Mouse (Mus musculus): ENCODE measurements around the gene Clcf1. TPM values are rescaled to one million over a fixed set of nuclear protein-coding genes. Genes with fewer than 3 reads are reported as not detected.
"Not testable (repeated sequence)": the region's sequence is repeated elsewhere in the genome, so short reads cannot be mapped to it uniquely, and the experiment has no call there.

Gene Clcf1
- polyA plus RNA-seq, 1 experiment from 2014 or later = 4.7 TPM

DNA sequence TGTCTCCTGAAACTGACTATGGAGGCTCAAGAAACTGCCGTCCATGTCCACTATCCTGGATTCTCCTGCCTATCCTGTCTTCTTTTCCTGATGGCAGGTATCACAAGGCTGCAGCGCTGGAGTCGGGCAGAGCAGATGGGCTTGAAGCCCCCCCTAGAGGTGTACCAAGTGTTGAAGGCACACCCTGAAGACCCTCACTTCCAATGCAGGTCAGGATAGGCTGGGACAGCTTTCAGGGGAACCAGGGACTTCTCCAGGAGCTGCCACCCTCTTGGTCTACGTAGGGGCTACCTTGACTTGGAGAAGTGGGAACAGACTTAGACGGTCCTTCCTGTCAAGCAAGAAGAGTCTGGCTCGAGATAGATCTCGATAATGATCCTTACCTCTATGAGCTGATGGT lies 18.6 kb downstream of the Clcf1 start:
- Histone ChIP-seq H3K9ac (no peak overlapping the region), H3K4me2 (peak overlapping the region; percentile 71), H3K36me3 (no peaks in the 10 kb centered on the region), H3K4me3 (peak overlapping the region; percentile 52), H3K4me1 (peaks cover 19% of the 10 kb centered on the region), H3K9me3 (no peaks in the 10 kb centered on the region), H3K27me3 (peaks cover 14% of the 10 kb centered on the region; the same call in 1 of the 2 replicates), H3K27ac (peak overlapping the region; percentile 87)
- WGBS = 78% methylated on average over 7 of the region's 7 CpGs
- ATAC-seq (ENCODE audit: borderline replicate concordance, extremely low read depth, low FRiP score, low TSS enrichment) = no peak

DNA sequence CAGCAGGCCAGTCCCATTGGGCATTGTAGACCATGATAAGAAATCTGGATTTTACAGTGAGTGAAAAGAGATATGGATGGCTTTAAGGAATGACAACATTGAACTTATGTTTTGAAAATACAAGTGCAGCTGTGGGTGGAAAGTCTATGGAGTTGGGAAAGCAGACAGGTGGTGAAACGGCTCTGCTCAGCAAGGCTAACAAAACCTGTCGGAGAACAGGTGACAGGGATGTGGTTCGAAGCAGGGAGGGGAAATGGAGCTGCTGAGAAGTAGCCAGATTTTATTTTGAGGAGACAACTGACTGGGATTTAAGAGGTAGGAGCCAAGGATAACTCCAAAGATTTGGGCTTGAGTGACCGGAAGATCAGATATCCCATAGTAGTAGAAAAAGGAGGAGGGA lies 20.5 kb downstream of the Clcf1 start:
- H3K4me1 ChIP-seq = peaks cover 13% of the 10 kb centered on the region
- H3K9me3 ChIP-seq = no peaks in the 10 kb centered on the region
- H3K4me2 ChIP-seq = no peak overlapping the region
- peaks cover 3% of the 10 kb centered on the region; the same call in 1 of the 2 replicates for H3K27me3 ChIP-seq
- ATAC-seq (ENCODE audit: borderline replicate concordance, extremely low read depth, low FRiP score, low TSS enrichment) = no peak
- no peak overlapping the region for H3K27ac ChIP-seq
- H3K9ac ChIP-seq = no peak overlapping the region
- no peaks in the 10 kb centered on the region for H3K36me3 ChIP-seq
- WGBS = 66% methylated on average over 4 of the region's 4 CpGs
- no peak overlapping the region for H3K4me3 ChIP-seq

DNA sequence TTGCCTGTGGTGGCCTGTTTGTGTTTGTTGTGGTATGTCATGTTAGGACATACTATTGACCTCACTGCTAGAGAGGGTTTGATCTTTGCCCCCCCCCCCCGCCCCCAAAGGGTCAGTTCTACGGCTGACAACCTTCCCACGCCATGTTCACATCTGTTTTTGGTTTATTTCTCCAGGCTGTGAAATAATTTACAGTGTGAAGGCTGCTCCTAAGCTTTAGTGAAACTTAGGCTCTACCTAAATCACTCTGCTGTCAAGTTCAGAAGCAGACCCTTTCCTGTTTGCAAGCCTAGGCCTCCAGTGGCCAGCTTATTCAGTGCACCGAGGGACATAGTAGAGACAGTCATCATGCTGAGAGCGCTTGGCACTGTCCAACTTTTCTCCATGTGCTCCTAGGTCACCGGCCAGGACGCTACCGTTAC lies 26.2 kb downstream of the Clcf1 start:
- 54% methylated on average over 8 of the region's 8 CpGs for WGBS
- H3K36me3 ChIP-seq = no peaks in the 10 kb centered on the region
- no peaks in the 10 kb centered on the region for H3K4me1 ChIP-seq
- H3K9me3 ChIP-seq = no peaks in the 10 kb centered on the region
- no peak overlapping the region for H3K4me3 ChIP-seq
- no peaks in the 10 kb centered on the region for H3K27me3 ChIP-seq
- H3K27ac ChIP-seq = no peak overlapping the region
- ATAC-seq (ENCODE audit: borderline replicate concordance, extremely low read depth, low FRiP score, low TSS enrichment) = no peak
- H3K4me2 ChIP-seq = no peak overlapping the region
- no peak overlapping the region for H3K9ac ChIP-seq

DNA sequence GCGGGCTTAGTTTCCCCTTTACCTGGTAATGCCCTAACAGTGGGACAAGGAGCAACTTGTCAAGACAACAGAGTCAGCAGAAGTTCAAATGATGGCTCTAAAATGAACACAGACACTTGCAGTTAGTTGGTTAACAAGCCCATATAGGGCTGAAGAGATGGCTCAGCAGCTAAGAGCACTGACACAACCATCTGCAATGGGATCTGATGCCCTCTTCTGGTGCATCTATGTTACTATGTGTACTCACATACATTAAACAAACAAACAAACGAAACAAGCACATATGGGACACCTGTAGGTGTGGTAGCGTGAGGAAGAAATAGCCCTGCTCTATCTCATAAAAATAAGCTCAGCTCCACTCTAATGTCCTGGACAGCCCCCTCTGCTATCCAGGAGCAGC lies 28.4 kb downstream of the Clcf1 start:
- Histone ChIP-seq H3K9me3 (no peaks in the 10 kb centered on the region), H3K27me3 (no peaks in the 10 kb centered on the region)

DNA sequence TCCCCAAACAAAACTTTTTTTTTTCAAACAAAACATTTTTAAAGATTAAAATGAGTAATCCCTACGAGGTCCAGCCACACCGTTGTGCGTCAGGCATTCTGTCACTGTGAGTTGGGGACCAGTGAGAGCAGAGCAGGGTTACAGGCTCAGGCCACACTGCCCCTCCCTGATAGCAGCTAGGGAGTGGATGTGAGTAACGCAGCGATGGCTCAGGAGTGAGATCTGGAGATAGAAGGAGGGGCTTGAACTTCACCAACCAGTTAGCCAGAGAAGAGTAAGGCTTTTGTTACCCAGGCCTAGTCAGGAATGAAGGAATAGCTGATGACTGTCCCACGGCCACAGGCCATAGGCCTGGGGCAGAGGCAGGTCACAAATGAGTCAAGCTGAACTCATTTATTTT lies 30.7 kb downstream of the Clcf1 start:
- ATAC-seq (ENCODE audit: borderline replicate concordance, extremely low read depth, low FRiP score, low TSS enrichment) = no peak
- no peaks in the 10 kb centered on the region for H3K27me3 ChIP-seq
- H3K27ac ChIP-seq = no peak overlapping the region
- H3K9ac ChIP-seq = no peak overlapping the region
- no peaks in the 10 kb centered on the region for H3K4me1 ChIP-seq
- H3K4me3 ChIP-seq = no peak overlapping the region
- no peaks in the 10 kb centered on the region for H3K9me3 ChIP-seq
- H3K4me2 ChIP-seq = no peak overlapping the region
- 78% methylated on average over 6 of the region's 6 CpGs for WGBS
- no peaks in the 10 kb centered on the region for H3K36me3 ChIP-seq

More for the DNA sequence above, 28.4 kb downstream of the Clcf1 start:
- Histone ChIP-seq H3K27ac (no peak overlapping the region), H3K36me3 (no peaks in the 10 kb centered on the region), H3K4me1 (no peaks in the 10 kb centered on the region), H3K4me2 (no peak overlapping the region), H3K9ac (no peak overlapping the region), H3K4me3 (no peak overlapping the region)
- no peak for ATAC-seq (ENCODE audit: borderline replicate concordance, extremely low read depth, low FRiP score, low TSS enrichment)
- 58% methylated on average over 3 of the region's 3 CpGs for WGBS

DNA sequence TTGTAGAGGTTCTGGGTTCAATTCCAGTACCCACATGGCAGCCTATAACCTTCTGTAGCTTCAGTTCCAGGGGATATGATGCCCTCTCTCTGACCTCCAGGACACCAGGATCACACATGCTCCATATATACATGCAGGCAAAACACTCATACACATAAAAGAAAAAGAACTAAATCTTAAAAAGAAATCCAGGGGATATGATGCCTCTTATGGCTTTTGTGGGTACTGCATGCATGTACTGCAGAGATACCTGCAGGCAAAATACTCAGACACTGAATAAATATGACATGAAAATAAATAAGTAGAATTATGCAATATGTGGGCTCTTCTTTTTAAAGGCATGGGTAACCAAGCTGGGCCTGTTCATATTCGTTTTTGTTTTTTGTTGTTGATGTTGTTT lies 33.0 kb downstream of the Clcf1 start:
- Histone ChIP-seq H3K27ac (no peak overlapping the region), H3K9ac (no peak overlapping the region), H3K27me3 (no peaks in the 10 kb centered on the region), H3K4me2 (no peak overlapping the region), H3K4me1 (no peaks in the 10 kb centered on the region), H3K9me3 (no peaks in the 10 kb centered on the region), H3K36me3 (no peaks in the 10 kb centered on the region), H3K4me3 (no peak overlapping the region)
- no peak for ATAC-seq (ENCODE audit: borderline replicate concordance, extremely low read depth, low FRiP score, low TSS enrichment)
- 67% methylated on average over 1 of the region's 1 CpGs for WGBS

DNA sequence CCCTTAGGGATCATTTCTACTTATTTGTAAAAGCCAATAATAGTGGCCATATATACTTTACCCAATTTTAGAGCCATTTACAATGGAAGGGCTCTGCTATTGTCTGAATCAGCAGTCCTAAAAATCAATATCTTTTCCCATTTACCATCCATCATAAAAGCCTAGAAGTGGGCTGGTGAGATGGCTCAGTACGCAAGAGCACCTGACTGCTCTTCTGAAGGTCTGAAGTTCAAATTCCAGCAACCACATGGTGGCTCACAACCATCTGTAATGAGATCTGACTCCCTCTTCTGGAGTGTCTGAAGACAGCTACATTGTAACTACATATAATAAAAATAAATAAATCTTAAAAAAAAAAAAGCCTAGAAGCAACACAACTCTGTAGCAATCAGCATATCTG lies 34.6 kb downstream of the Clcf1 start:
- not testable (repeated sequence) for H3K27ac ChIP-seq; ATAC-seq (ENCODE audit: borderline replicate concordance, extremely low read depth, low FRiP score, low TSS enrichment); H3K4me2 ChIP-seq; H3K27me3 ChIP-seq; H3K9me3 ChIP-seq; H3K9ac ChIP-seq; H3K4me3 ChIP-seq; H3K4me1 ChIP-seq; H3K36me3 ChIP-seq
- WGBS = 58% methylated on average over 1 of the region's 1 CpGs

DNA sequence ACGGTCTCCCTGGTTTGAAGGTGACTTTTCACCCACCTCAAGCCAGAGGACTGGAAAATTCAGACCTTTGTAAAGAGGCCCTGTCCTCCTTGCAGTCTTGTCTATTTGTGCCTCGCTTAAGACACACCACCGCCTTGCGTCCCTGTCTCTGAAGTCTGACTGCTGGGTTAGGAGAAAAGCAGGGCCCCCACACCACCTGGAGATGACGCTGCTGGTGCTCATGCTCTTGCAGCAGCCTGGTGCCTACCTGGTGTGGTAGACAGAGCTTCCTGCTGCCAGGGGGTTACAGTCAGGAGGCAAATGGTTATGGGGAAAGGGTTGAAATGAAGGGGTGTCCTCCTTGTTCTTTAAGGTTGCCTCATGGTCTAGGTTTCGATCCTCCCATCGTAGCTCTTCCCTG lies 40.2 kb downstream of the Clcf1 start:
- no peaks in the 10 kb centered on the region for H3K36me3 ChIP-seq
- H3K27ac ChIP-seq = no peak overlapping the region
- ATAC-seq (ENCODE audit: borderline replicate concordance, extremely low read depth, low FRiP score, low TSS enrichment) = no peak
- no peaks in the 10 kb centered on the region for H3K27me3 ChIP-seq
- H3K4me1 ChIP-seq = peaks cover 6% of the 10 kb centered on the region
- WGBS = 84% methylated on average over 7 of the region's 7 CpGs
- H3K9me3 ChIP-seq = no peaks in the 10 kb centered on the region
- H3K4me2 ChIP-seq = no peak overlapping the region
- no peak overlapping the region for H3K9ac ChIP-seq
- H3K4me3 ChIP-seq = no peak overlapping the region

DNA sequence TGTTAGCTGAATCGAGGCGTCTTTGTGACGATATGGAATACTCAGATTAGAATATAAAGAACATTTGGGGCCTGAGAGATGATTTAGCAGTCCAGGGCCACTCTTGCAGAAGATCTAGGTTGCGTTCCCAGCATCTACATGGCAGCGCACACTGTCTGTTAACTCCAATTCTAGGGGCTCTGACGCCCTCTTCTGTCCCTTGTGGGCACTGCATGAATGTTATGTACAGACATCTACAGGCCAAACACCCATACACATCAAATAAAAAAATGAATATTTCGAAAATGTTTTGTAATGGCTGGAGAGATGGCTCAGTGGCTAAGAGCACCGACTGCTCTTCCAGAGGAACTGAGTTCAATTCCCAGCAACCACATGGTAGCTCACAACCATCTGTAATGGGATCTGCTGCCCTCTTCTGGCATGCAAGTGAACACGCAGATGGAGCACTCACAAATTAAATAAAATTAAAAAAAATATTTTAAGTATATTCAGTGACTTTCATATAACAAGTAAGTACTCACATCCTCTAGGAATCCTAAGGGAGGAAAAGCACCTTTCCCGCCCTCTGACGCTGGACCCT lies 41.6 kb downstream of the Clcf1 start:
- Histone ChIP-seq H3K4me1 (peaks cover 6% of the 10 kb centered on the region), H3K27ac (no peak overlapping the region), H3K4me3 (no peak overlapping the region), H3K9ac (no peak overlapping the region), H3K4me2 (no peak overlapping the region), H3K27me3 (no peaks in the 10 kb centered on the region), H3K9me3 (no peaks in the 10 kb centered on the region), H3K36me3 (no peaks in the 10 kb centered on the region)
- no peak for ATAC-seq (ENCODE audit: borderline replicate concordance, extremely low read depth, low FRiP score, low TSS enrichment)
- 70% methylated on average over 11 of the region's 11 CpGs for WGBS

DNA sequence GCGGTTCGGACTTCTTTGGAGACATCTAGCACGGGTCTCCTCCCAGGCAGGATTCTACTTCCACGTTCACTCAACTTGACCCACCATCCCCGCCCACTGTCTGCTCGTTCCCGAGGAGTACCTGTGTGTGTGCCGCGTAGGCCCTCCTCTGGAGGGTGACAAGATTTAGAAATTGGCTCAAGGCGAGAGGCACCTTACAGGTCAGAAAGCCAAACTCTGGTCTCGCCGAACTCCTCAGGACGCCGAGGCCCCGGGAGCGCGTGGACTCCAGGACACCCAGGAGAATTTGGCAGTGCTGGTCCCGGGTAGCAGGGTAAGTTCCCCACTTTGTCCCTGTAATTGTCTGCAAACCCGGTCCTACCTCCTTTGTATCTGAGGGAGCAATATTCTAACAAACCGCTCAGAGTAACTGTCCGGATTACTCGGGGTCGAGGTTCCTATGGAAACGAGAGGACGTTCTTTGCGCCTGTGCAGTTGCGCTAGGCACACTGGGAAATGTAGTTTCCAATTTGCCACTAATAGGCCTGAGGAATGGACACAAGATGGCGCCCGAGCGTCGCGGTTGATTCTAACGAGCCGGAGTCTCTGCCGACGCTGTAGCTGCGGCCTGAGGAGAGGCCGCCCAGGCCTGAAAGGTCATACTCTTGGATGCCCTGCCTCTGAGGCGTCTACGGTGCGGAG lies 43.3 kb downstream of the Clcf1 start:
- H3K9ac ChIP-seq = peak overlapping the region; percentile 46
- H3K27me3 ChIP-seq = no peaks in the 10 kb centered on the region
- H3K36me3 ChIP-seq = no peaks in the 10 kb centered on the region
- H3K4me1 ChIP-seq = peaks cover 6% of the 10 kb centered on the region
- peak; percentile 87 for ATAC-seq (ENCODE audit: borderline replicate concordance, extremely low read depth, low FRiP score, low TSS enrichment)
- no peaks in the 10 kb centered on the region for H3K9me3 ChIP-seq
- no peak overlapping the region for H3K27ac ChIP-seq
- peak overlapping the region; percentile 83 for H3K4me2 ChIP-seq
- under 1% methylated on average over 41 of the region's 41 CpGs for WGBS
- H3K4me3 ChIP-seq = peak overlapping the region; percentile 55

DNA sequence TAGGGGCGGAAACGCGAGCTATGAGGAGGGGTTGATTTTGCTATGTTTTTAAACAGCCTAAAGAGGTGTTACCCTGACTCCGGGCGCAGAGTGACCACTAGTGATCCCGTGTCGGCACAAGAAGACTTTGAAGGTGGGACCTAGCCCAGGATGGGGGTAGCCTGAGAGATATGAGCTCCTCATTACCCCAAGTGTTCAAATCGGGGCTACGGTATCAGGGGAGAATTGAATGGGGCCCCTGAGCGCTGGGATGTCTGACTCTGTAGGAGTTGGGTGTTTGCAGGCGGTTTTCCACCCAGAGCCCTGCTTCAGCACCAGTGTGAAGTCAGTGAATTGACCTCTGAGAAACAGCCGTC lies 43.8 kb downstream of the Clcf1 start:
- no peaks in the 10 kb centered on the region for H3K9me3 ChIP-seq
- no peaks in the 10 kb centered on the region for H3K27me3 ChIP-seq
- H3K9ac ChIP-seq = peak overlapping the region; percentile 45
- peak overlapping the region; percentile 83 for H3K4me2 ChIP-seq
- 19% methylated on average over 12 of the region's 12 CpGs for WGBS
- no peak overlapping the region for H3K27ac ChIP-seq
- H3K4me3 ChIP-seq = peak overlapping the region; percentile 55
- ATAC-seq (ENCODE audit: borderline replicate concordance, extremely low read depth, low FRiP score, low TSS enrichment) = no peak
- no peaks in the 10 kb centered on the region for H3K36me3 ChIP-seq
- H3K4me1 ChIP-seq = peaks cover 6% of the 10 kb centered on the region

DNA sequence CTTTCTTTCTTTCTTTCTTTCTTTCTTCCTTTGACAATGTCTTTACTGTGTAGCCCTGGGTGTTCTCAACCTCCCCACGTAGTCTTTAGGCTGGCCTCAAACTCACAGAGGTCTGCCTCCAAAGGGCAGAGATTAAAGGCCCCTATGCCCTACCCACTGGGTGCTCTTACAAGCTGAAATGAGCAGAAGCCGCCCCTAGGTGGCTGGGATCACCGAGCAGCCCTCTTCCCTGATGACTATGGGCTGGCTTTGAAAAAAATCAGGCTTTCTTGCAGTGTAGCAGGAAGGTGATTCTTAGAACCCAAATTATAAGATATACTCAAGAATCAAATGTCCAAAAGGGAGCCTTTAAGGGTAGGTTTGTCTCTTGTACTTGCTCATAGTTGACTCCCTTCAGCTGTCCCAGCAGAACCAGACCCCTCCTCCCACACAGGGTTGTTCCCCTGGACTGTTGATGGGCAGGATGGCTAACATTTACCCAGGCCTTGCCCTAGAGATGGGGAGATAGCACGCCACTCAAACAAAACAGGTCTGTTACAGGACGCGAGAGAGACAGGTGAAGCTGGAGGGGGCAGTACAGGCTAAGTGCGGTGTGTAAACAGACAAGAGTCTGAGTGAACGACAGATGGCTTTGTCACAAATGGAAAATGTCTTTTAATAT lies 47.1 kb downstream of the Clcf1 start:
- no peak overlapping the region for H3K9ac ChIP-seq
- WGBS = 40% methylated on average over 8 of the region's 8 CpGs
- no peaks in the 10 kb centered on the region for H3K36me3 ChIP-seq
- H3K27ac ChIP-seq = no peak overlapping the region
- peaks cover 6% of the 10 kb centered on the region for H3K4me1 ChIP-seq
- no peak for ATAC-seq (ENCODE audit: borderline replicate concordance, extremely low read depth, low FRiP score, low TSS enrichment)
- no peaks in the 10 kb centered on the region for H3K9me3 ChIP-seq
- H3K4me2 ChIP-seq = no peak overlapping the region
- H3K4me3 ChIP-seq = no peak overlapping the region
- H3K27me3 ChIP-seq = no peaks in the 10 kb centered on the region
